Comparison of ENCODE assay signal across 8 mouse cellular contexts in the genomic region with DNA sequence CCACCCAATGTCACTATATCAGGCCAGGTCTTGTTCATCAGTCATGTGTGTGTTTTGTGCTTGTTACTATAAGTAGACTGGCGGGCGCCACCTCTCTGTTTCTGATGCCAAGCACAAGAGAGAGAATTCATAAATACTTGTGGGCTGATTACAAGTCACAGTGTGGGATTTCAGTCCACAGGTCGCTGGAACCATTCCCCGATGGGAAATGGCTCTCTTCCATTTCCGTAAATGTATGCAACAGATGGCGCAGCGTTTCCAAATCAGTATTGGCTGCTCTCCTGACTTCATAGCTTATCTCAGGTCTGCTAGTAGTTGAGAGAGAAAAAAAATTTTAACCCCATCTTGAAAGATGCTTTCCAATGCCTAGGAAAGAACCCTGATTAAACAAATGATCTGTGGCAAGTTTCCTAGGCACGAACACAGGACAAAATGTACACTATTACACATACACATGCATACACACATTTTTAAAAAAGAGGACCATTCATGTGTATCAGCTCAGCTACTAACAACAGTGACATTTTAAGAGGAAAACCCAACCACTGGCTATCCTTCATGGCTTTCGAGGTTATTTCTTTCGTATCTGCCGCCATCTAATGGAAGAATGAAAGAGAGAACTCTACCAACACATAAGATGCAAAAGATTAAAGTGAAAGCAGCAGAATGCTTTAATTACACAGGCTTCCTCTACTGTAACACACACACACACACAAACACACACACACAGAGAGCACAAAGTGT. TPM values are rescaled to one million over a fixed set of nuclear protein-coding genes. Genes with fewer than 3 reads are reported as not detected.
DNase-seq lines count a peak whose midpoint lies in the region; ATAC-seq and TF ChIP-seq lines count a peak whose summit lies in the region.

No protein-coding gene starts in this region.

- H3K4me3 ChIP-seq in hindbrain, embryonic 11.5 days (ENCODE audit: low read depth, low read length) = peak overlapping the region; percentile 72; the same call in 1 of the 2 replicates
- peak overlapping the region; percentile 84 for H3K4me3 ChIP-seq in limb, embryonic 14.5 days (replicated peaks; ENCODE audit: low read length)
- H3K4me3 ChIP-seq in midbrain, postnatal 0 days (ENCODE audit: low read depth, low read length) = peak overlapping the region; percentile 75

- TF ChIP-seq POLR2A in limb, embryonic 14.5 days (IDR thresholded peaks at IDR 0.05; ENCODE audit: borderline replicate concordance, extremely low read depth, insufficient read depth, insufficient read length) = no peak

- H3K4me2 ChIP-seq in hindbrain, embryonic 11.5 days (replicated peaks; ENCODE audit: low read depth, low read length) = peak overlapping the region; percentile 88
- peak overlapping the region; percentile 76 for H3K4me2 ChIP-seq in limb, embryonic 14.5 days (replicated peaks; ENCODE audit: low read depth, low read length, severe bottlenecking)
- H3K4me2 ChIP-seq in midbrain, postnatal 0 days (ENCODE audit: low read depth, low read length, poor library complexity, severe bottlenecking) = peak overlapping the region; percentile 71

- intact Hi-C loops in gastrocnemius, postnatal 36 days (cut with DNase I) = loop anchor here (1.0 to 10.0 kb wide), 5 partner anchors 82 to 625 kb away; no protein-coding TSS in a partner anchor

- no peak overlapping the region for H3K27ac ChIP-seq in hindbrain, embryonic 11.5 days (ENCODE audit: low read depth, low read length)
- H3K27ac ChIP-seq in limb, embryonic 14.5 days (replicated peaks; ENCODE audit: low read depth, low read length) = peak overlapping the region; percentile 83
- no peak overlapping the region for H3K27ac ChIP-seq in midbrain, postnatal 0 days (ENCODE audit: low read depth, low read length)

- no peaks in the 10 kb centered on the region; the same call in 1 of the 2 replicates for H3K4me1 ChIP-seq in hindbrain, embryonic 11.5 days (replicated peaks; ENCODE audit: control insufficient read depth, insufficient read depth, low read length)
- peaks cover 20% of the 10 kb centered on the region for H3K4me1 ChIP-seq in limb, embryonic 14.5 days (ENCODE audit: control insufficient read depth, insufficient read depth, low read length)
- H3K4me1 ChIP-seq in midbrain, postnatal 0 days (ENCODE audit: insufficient read depth, low read length) = no peaks in the 10 kb centered on the region

- peak; percentile 27; the same call in 1 of the 2 replicates for ATAC-seq in erythroid progenitor cell, adult 5-6 weeks (replicated peaks; ENCODE audit: low FRiP score, poor library complexity, severe bottlenecking)
- ATAC-seq in hindbrain, embryonic 11.5 days (ENCODE audit: low FRiP score) = peak; percentile 28; the same call in 1 of the 2 replicates
- peak; percentile 40; the same call in 1 of the 2 replicates for ATAC-seq in limb, embryonic 14.5 days (ENCODE audit: low FRiP score, low read depth)
- no peak for ATAC-seq in midbrain, postnatal 0 days (ENCODE audit: low FRiP score)

- 17% methylated on average over 11 of the region's 11 CpGs for WGBS in hindbrain, embryonic 11.5 days
- 4% methylated on average over 11 of the region's 11 CpGs for WGBS in limb, embryonic 14.5 days
- 8% methylated on average over 11 of the region's 11 CpGs for WGBS in midbrain, postnatal 0 days

- H3K27me3 ChIP-seq in hindbrain, embryonic 11.5 days (ENCODE audit: control insufficient read depth, insufficient read depth, low read length) = no peaks in the 10 kb centered on the region
- no peaks in the 10 kb centered on the region for H3K27me3 ChIP-seq in limb, embryonic 14.5 days (ENCODE audit: control insufficient read depth, insufficient read depth, low read length)
- H3K27me3 ChIP-seq in midbrain, postnatal 0 days (ENCODE audit: insufficient read depth, low read length) = no peaks in the 10 kb centered on the region

- no peak overlapping the region; the same call in 1 of the 2 replicates for H3K9ac ChIP-seq in hindbrain, embryonic 11.5 days (ENCODE audit: low read depth, low read length)
- 0 out of 2 replicates have a peak overlapping the region, but pooled peaks have one; percentile 85 for H3K9ac ChIP-seq in limb, embryonic 14.5 days (ENCODE audit: low read depth, low read length, severe bottlenecking)
- no peak overlapping the region for H3K9ac ChIP-seq in midbrain, postnatal 0 days (replicated peaks; ENCODE audit: low read length, poor library complexity, severe bottlenecking)

- no peaks in the 10 kb centered on the region for H3K9me3 ChIP-seq in hindbrain, embryonic 11.5 days (ENCODE audit: control insufficient read depth, low read length)
- no peaks in the 10 kb centered on the region for H3K9me3 ChIP-seq in limb, embryonic 14.5 days (ENCODE audit: control insufficient read depth, low read length)
- H3K9me3 ChIP-seq in midbrain, postnatal 0 days (ENCODE audit: low read length) = no peaks in the 10 kb centered on the region

- peak; percentile 53 for DNase-seq in gastrocnemius, adult 18-20 months (ENCODE audit: low spot score)
- DNase-seq in gastrocnemius, postnatal 36 days = no peak
- DNase-seq in brain, adult 2 months (ENCODE audit: low read depth, low spot score) = peak; percentile 85
- DNase-seq in hindbrain, embryonic 11.5 days (ENCODE audit: low spot score) = peak; percentile 62
- peak; percentile 77 for DNase-seq in limb, embryonic 14.5 days (ENCODE audit: low spot score)
- peak; percentile 83 for DNase-seq in midbrain, postnatal 0 days (ENCODE audit: low spot score)
- DNase-seq in right cerebral cortex, postnatal 4 days = no peak

- peak; percentile 83 for TF ChIP-seq CTCF in midbrain, postnatal 0 days (IDR thresholded peaks at IDR 0.05)

- H3K36me3 ChIP-seq in hindbrain, embryonic 11.5 days (ENCODE audit: control insufficient read depth, insufficient read depth, low read length) = no peaks in the 10 kb centered on the region
- no peaks in the 10 kb centered on the region for H3K36me3 ChIP-seq in limb, embryonic 14.5 days (ENCODE audit: control insufficient read depth, insufficient read depth, low read length)
- no peaks in the 10 kb centered on the region for H3K36me3 ChIP-seq in midbrain, postnatal 0 days (ENCODE audit: insufficient read depth, low read length)

RNA-seq across cellular contexts. Expression of a gene that starts 0.8 kb away (rescaled TPM):
- 10 to 100 TPM; 37.4 to 48.7 TPM for total RNA-seq in gastrocnemius, adult 18-20 months (2021)
- total RNA-seq in gastrocnemius, postnatal 36 days (2021) = 10 to 100 TPM; 26.3 to 37.3 TPM
- total RNA-seq in erythroid progenitor cell, adult 5-6 weeks (2015; ENCODE audit: low replicate concordance) = 1.4 and 2.1 TPM in 2 replicates
- total RNA-seq in erythroid progenitor cell, adult 5-6 weeks (2017; ENCODE audit: low replicate concordance) = 0.98 TPM in 1 of 2 replicates, not detected in the other
- polyA plus RNA-seq in hindbrain, embryonic 11.5 days (2014; fragmentation: Nextera tagmentation; extraction: Ambion mirVana) = 40.0 and 45.2 TPM in 2 replicates
- polyA plus RNA-seq in limb, embryonic 14.5 days (2012; rRNA removed) = 69.9 and 74.4 TPM in 2 replicates
- polyA plus RNA-seq in limb, embryonic 14.5 days (2014; fragmentation: Nextera tagmentation; extraction: Ambion mirVana) = 78.1 TPM in 2 replicates
- total RNA-seq in midbrain, postnatal 0 days (2014; rRNA removed) = 25.2 and 32.2 TPM in 2 replicates
- polyA plus RNA-seq in midbrain, postnatal 0 days (2015; fragmentation: Nextera tagmentation; extraction: Ambion mirVana) = 13.7 and 15.2 TPM in 2 replicates

RNA-seq across cellular contexts. Expression of a gene that starts 7.0 kb away (rescaled TPM):
- total RNA-seq in gastrocnemius, adult 18-20 months (2021) = 10 to 100 TPM; 32.5 to 41.9 TPM
- total RNA-seq in gastrocnemius, postnatal 36 days (2021) = 10 to 100 TPM; 34.3 to 36.2 TPM
- 4.2 and 4.7 TPM in 2 replicates for total RNA-seq in erythroid progenitor cell, adult 5-6 weeks (2015; ENCODE audit: low replicate concordance)
- 2.3 and 4.0 TPM in 2 replicates for total RNA-seq in erythroid progenitor cell, adult 5-6 weeks (2017; ENCODE audit: low replicate concordance)
- polyA plus RNA-seq in hindbrain, embryonic 11.5 days (2014; fragmentation: Nextera tagmentation; extraction: Ambion mirVana) = 113 and 116 TPM in 2 replicates
- polyA plus RNA-seq in limb, embryonic 14.5 days (2012; rRNA removed) = 34.8 and 38.5 TPM in 2 replicates
- 125 and 128 TPM in 2 replicates for polyA plus RNA-seq in limb, embryonic 14.5 days (2014; fragmentation: Nextera tagmentation; extraction: Ambion mirVana)
- total RNA-seq in midbrain, postnatal 0 days (2014; rRNA removed) = 26.6 and 38.0 TPM in 2 replicates
- 103 and 104 TPM in 2 replicates for polyA plus RNA-seq in midbrain, postnatal 0 days (2015; fragmentation: Nextera tagmentation; extraction: Ambion mirVana)

Comparison
In these comparisons a context has a peak if more than half of its experiments do, and no peak if none do; other contexts are left out.
1. DNase-seq: peak in gastrocnemius, adult 18-20 months (single experiment), brain, adult 2 months (single experiment), hindbrain, embryonic 11.5 days (single experiment), limb, embryonic 14.5 days (single experiment) and midbrain, postnatal 0 days (single experiment); none in gastrocnemius, postnatal 36 days (0 of 2) and right cerebral cortex, postnatal 4 days (single experiment).
2. Peak in every context shown above with its lines, with median percentiles within 50 percentile points of each other: H3K4me2 ChIP-seq and H3K4me3 ChIP-seq.